Mouse (Mus musculus): ENCODE measurements at regions not wholly inside any gene's neighbourhood (a gene's known extent, or its start where the extent isn't known, plus 50 kb on each side); places are given as distances from the start of the nearest gene placed in this dataset.

GRCm38 (mm10) chr12:51058104-51058503 lies 289.8 kb upstream of the G2e3 start:
- TF ChIP-seq CTCF (IDR thresholded peaks at IDR 0.05; ENCODE audit: extremely low read depth, insufficient read depth, insufficient read length, insufficient replicate concordance): no peak
- TF ChIP-seq POLR2A (IDR thresholded peaks at IDR 0.05; ENCODE audit: low read depth, low read length): no peak

All from spleen, adult 2 months (tissue).